Mouse (Mus musculus) olfactory bulb, adult 2 months (tissue): ENCODE measurements around the gene Zfp972.
"Not testable (repeated sequence)": the region's sequence is repeated elsewhere in the genome, so short reads cannot be mapped to it uniquely, and the experiment has no call there.

ENCODE experiments used
- CTCF ChIP-seq: fragments of 200-500 bp; IDR thresholded peaks from 2 replicates; pipeline ENCODE4 v1.5.1; 2012; ENCODE audit warnings: low read depth, mild to moderate bottlenecking, low read length, moderate library complexity; ENCODE audit not compliant: insufficient read depth
- POLR2A ChIP-seq: fragments of 200-500 bp; IDR thresholded peaks from 2 replicates; pipeline ENCODE4 v1.6.1; 2012; ENCODE audit warnings: mild to moderate bottlenecking, low read depth, low read length, moderate library complexity; ENCODE audit not compliant: insufficient read depth

GRCm38 (mm10) chr2:177887743-177888142, 37.7 kb downstream of the Zfp972 start:
- TF ChIP-seq POLR2A, CTCF: not testable (repeated sequence)
